Mouse (Mus musculus) naive thymus-derived CD4-positive, alpha-beta T cell, adult 2 months (primary cell): ENCODE results near the gene Pde4d.

ENCODE experiments used
- DNase-seq: peaks from one replicate; pipeline ENCODE4 v3.0.0-alpha.2; 2011; ENCODE audit warnings: low read depth

Pde4d gene

DNA sequence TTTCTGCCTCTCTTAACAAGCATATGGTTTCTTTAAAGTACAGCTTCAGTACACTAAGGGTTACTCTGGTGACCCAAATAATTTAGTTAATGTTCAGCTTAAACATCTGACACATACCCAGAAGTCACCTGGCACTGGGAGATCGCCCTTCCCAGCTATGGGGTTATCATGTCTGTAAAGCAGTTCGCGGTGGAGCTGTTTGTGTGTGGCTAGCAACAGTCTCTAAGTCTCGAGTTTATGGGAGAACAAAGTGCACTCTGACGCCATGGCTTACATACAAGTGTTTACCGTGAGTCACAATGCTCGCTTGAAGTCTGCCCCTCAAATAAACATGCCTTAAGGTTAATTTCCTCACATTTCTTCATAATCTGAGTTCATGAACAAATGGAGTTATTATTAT lies 1053.0 kb downstream of the Pde4d start:
- no peak for DNase-seq

DNA sequence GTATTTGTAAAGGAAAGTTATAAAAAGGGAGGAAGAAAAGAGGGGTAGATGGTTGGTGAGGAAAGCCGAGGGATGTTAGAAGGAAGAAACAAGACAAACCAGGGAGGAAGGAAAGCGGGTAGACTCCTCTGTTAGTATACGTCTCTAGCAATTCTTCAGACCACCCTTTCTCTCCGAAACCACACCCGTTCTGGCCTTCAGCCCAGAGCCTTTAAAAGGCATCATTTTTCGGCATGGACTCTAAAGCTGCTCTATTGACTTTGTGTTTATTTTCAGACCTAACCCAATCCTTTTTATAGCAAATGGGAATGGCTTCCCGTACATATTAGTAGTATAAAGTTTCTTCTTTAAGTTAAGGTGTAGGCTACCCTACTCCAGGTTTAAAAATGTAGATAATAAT lies 1057.0 kb downstream of the Pde4d start:
- no peak for DNase-seq

DNA sequence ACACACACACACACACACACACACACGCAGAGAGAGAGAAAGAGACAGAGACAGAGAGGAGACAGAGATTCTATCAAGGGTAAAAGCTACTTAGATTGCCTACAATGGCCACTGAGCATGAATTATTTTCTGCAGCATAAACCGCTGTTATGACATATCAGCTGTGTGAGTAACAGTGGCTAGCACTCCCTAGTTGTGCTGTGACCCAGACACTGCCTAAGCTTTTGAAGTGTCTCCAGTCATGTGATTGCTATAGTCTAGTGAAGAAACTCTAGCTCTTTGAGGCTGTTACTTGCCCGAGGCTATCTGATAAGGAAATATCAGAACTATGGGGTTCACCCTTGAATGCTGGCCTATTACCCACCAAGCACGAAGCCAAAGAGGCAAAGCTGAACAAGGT lies 1058.7 kb downstream of the Pde4d start:
- no peak for DNase-seq

DNA sequence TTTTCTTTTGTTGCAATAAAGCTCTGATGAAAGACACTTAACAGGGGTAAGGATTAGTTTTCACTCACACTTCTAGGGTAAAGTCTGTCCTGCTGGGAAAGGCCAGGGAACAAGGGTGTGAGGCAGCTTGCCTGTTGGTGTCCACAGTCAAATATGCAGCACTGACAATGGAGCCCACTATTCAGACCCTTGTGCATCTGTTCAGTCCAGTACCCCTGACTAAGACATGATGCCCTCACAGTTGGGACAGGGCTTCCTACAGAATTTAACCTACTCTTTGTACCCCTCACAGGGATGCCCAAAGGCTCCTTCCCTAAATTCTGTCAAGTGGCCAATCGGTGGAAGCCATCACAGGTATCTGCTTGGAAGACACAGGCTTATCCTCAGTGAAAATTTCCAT lies 1068.4 kb downstream of the Pde4d start:
- DNase-seq = no peak

DNA sequence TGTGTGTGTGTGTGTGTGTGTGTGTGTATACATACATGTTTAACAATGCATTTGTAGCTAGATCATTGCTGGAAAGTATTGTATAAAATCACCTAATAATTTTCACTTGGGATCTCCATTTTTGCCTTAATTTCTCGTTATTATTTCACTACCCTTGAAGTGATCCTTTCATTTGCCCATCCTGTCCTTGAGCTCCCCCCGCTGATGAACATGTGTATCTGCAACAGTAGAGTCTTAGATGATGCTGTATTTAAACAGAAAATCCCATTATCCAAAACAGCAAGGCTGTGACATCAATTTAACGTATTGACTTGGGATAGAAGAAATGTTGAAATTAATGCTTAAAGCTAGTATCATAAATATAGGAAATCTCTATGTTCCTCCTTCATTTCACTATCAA lies 1069.7 kb downstream of the Pde4d start:
- peak; percentile 35 for DNase-seq

DNA sequence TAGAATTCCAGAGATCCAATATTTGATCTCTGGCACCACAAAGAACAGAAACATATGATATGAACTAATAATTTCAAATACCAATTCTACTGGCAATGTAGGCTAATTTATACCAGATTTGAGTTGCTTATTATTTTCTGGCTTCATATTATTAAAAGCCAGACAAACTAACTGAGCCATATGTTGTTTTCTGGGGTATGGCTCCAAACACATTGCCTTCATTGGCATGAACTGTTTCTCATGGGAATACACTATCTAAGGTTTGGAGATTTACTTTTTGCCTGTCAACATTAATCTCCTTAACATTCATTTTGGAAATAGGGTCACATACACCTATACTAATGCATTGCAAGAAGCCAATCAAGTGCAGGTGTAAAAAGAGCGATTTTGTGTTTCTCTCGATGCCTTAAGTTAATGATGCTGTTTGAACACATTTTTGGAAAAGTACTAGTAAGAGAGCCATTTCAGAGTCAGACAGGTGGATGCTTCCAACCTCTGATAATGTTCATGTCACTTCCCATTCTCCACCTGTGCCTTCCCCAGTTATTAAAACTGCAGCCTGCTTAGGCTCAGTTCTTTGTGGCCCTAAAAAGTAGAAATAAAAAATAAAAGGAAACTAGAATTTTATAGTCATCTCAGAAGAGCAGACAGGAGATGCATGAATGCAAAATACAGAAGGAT lies 1070.4 kb downstream of the Pde4d start:
- DNase-seq = no peak

DNA sequence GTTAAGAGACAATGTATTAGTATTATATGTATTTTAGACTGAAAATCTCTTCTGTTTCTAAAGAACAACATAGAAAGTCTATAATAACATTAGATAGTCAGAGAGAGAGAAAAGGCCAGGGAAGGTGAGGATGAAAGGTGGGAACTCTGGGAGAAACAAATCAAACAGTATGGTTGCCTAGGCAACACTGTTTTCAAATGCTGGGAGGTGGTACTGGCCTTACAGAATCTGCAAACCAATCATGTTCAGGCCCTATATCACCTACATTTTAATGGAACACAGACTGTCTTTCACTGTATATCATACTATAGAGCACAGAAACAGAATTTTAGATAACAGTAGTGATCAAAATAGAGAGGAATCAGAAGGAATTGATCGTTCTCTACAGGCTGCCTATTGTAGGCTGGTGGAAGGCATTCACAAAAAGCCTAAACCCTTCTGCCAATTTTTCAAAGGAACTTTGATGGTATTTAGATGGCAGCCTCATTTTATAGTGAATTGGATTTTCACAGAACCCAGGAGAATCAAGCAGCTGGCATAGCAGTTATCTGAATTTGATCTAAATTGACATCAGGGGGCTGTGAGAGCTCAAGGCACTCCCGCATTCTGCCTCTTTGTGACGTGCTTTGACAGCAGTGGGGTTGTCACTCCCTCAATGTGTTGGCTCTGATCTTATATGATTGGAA lies 1084.2 kb downstream of the Pde4d start:
- DNase-seq = no peak

DNA sequence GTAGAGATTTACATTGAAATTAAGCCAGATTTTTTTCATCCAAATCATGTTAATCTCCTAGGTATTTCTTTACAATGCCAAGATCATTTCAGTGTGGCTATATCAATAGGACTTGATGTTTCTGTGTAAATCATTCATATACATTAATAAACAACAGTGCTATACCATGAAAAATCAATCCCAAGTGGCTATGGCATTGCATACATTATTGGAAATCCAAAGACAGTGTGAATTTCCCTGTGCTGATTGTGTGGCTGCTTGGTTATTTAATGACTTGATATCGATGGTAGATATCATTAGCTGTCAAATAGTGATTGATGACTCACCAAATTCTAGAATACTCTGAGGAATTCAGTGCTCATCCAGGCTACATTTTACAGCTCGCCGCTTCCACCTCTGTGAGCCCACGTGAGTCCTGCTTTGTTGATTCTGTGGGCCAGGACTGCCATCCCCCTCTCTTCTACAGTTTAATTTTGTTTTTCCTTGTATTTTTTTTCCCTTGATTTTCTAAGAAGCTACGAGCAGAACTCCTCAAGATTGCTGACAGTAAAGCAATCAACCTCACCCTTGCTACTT lies 1085.0 kb downstream of the Pde4d start:
- no peak for DNase-seq

DNA sequence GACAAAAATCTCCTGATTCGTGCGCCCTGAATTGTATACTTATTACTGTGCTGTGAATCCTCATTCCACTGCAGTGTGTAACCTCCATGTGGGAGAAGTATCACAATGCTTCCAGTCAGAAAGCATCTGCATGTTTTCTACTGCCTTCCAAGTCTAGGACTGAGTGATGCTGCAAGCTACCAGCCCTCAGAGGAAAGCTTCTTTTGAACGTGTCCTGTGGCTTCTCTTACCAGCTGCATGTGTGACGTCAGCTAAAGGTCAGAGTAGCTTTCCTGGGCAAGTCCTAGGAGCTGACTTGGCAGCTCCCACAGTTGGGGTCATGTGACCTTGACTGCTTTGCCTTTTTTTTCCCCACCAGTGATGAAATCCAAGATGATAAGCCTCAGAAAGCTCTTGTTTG lies 1086.9 kb downstream of the Pde4d start:
- DNase-seq = no peak

DNA sequence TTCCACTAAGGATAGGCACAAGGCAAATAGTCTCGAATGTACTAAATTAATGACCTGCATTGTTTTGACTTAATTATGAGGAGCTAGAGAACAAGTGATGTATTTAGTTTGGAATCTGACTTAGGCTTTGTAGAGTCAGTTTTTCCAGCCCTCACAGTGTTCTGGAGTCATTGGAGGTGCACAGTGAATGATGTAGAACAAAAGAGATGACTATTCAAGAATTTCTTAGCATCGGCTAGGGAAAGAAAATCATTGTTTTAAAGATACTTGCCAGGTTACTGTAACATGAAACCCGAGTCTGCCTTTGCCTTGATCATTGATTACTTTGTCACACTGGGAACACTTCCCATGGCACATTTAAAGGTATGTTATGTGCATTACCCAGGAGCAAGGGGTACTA lies 1089.6 kb downstream of the Pde4d start:
- no peak for DNase-seq

DNA sequence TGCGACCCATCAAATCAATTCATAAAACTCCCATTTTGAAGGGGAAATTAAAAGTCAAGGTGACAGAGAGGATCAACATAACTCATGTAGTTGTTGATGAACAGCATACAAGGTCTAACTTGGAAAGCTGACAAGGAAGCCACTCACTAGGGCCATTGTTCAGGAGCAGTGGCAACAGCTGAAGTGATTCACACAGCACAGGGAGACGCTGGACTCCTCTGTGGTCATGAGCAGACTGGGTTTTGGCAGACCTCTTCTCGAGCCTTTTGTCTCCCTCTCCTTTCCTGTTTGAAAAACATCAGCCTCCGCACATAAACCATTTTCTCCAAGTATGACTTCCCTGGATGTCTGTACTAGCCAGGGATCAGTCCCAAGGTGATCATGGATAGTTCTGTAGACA lies 1094.9 kb downstream of the Pde4d start:
- DNase-seq = no peak

DNA sequence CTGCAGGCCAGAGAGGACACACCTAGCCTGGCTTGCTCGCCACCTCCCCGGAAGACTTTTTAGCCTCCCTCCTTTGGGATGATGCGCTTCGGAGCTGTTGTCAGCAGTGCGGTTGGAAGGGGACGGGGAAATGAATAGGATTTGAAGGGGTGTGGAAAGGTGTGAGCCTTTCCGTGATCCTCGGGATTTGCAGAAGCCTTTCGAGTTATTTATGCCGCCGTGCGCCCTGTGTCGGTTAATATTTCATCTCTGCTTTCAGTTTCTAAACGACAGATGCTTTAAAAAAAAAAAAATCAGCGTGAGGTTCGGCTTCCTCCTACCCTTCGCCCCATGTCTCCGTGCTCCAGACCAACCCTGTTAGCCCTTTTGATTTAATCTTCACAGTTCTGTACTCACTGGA lies 1096.6 kb downstream of the Pde4d start:
- peak; percentile 53 for DNase-seq

DNA sequence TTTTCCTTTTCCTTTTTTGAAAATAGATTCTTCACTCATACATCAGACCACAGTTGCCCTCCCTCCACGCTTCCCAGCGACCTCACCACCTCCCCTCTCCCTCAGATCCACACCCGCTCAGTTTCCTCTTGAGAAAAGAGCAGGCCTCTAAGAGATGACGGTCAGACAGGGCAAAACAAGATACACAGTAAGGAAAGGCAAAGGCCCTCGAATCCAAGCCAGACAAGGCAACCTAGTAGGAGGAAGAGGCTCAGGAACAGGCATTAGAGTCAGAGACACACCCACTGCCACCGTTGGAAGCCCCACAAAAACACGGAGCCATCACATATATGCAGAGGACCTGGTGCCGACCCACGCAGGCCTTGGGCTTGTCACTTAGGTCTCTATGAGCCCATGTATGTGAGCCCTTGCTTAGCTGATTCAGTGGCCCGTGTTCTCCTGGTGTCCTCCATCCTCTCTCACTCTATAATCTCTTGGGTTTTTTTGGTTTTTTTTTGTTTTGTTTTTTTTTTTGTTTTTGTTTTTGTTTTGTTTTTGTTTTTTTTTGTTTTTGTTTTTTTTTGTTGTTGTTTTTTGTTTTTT lies 1097.3 kb downstream of the Pde4d start:
- DNase-seq = peak; percentile 34

DNA sequence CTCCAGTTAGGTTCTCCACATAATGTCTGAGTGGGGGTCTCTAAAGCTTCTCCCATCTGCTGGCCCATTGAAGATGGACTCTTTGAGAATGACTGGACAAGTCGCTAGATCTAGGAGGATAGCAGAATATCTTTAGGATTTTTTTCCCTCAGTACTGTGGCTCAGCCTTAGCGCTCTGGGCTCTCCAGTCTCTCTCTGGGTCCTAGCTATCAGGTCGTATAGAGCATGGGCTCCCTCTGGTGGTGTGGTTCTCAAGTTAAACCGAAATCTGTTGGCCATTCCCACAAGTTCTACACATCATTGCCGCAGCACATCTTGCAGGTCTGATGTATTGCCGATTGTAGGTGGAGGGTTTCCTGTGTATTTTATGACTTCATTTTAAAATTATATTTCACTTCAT lies 1098.0 kb downstream of the Pde4d start:
- peak; percentile 88 for DNase-seq

DNA sequence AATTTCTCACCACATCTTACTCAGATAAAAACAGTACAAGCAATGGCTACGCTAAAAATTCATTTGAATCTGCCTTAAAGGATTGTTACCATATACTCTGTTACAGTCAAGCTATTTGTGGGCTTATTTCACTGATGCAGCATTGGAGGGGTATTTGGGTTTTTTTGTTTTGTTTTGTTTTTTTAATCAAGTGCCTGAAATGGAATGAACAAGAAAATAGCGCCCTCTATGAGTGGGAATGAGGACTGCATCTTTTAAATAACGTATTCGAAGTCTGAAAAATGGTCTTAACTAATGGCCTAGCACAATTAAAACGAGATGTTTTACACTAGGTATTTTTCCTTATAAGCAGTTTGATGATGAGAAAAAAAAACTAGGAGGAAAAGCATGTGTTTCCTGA lies 1098.5 kb downstream of the Pde4d start:
- DNase-seq = peak; percentile 60

DNA sequence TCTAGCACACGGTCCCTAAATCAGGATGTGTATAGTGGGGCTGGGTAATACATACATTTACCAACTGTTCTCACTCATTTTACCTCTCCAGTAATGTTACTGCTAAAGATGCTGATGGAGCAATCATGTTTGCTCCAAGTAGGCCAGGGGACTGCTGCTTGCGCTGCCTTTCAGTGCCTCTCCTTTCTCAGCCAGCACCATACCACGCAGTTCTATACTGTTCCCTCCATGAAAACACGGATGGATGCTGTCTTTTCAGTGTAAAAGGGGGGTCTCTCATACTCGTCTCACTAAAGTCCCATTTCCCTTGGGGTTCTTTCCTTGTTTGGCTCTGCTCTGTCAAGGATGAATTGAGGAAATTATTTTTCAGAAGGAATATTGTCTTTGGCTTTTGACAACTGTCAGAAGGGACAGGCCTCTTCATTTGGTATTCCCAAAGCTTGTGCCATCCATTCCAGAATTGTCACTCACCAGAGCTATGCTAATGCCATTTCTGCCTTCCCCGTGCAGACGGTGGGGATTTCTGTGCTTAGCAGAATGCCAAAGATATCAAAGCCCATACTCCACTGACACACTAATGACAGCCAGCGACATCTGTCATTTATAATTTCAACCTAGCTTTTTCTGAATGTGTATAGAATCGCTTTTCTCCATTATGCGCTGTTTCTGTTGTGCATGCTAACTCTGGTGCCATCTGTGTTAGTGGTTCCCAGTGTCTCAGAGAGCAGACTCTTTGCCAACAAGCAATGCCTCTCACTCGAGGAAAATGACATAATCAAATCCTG lies 1099.2 kb downstream of the Pde4d start:
- no peak for DNase-seq

DNA sequence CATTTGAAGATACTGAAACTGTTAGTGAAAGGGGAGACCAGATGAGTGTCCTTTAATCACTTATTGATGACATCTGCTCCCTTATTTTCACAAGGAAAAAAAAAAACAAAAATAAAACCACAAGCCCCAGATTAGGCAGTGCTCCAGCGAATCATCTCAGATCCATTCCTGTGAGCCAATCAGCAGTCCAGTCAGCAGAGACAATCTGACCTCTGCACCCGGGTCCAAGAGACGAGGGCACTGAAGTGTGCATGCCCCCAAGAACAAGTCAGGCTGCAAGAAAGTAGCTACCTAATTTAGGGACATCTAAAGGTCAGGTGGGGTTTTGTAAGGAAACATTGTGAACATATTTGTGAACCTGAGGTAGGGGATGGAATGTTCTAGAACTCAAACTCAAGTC lies 1102.1 kb downstream of the Pde4d start:
- DNase-seq = no peak

DNA sequence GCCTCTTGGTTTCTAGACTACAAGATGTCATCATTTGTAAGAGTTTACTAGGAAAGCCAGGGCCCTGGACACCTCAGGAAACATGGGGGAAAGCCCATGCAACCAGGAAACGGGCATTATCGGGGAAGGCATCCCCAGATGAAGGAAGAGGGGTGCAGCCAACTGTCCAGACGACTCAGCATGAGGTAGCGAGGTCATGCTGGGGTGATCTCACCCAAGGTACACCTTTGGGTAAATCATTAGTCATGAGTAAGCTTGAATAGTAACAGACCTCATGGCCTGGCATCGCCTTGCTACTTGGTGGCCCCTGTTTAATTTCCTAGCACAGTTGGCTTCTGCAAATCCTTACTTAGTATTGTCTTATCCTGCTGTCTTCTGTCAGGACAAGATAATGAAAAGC lies 1105.8 kb downstream of the Pde4d start:
- no peak for DNase-seq

DNA sequence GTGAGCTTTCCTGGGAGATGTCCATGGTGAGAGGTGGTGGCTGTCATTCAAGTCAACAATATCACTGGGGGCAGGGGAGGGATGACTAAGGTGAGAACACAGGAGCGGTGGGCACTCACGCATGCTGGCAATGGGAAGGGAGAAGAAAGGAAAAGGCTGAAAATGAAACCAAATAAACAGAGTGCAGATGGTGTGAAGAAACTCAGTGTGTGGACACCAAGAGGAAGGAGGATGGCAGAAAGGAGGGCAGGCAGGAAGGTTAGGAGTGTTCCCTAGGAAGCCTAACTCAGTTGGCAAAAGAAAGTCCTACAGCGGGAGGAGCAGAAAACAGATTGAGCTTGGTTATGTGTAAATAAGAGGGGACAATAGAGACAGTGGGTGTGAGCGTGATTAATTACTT lies 1107.1 kb downstream of the Pde4d start:
- no peak for DNase-seq

DNA sequence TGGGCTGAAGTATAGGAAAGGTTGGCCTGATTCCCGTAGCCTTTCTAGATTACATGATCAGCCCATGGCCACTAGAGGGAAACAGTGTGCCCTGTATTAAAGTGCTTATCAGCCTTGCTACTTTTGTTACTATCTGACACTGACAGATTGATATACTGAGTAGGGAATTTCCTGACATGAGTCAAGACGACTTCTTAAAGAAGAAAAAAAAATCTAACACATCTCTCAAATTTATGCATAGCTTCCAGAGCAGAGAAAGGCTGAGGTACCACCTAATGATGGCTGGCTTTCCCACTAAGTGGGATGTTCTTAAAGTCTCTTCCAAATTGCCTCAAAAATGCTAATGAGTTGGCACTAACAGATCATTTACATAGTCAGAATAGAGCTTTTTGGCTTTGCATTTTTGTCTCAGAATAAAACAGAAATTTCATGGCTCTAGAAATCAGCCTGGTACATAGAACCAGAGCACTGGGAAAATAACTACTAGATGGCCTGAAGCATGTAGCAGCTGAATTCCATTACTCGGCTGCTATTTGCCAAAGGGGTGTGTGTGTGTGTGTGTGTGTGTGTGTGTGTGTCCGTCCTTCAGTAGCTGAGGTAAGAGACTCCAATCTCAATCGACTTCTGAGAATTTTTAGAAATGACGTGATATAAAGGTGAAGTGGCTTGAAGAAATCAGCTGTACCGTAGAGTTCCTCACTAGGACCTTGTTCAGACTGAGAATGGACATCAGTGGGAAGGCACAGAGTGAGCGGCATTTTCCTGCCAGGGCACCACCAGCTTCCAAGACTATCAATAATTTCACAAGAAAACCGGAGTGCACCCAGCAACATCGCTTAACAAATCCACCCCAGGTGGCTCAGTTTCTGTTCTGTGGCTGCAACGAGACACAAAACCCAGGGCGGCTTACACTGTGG lies 1108.9 kb downstream of the Pde4d start:
- peak; percentile 35 for DNase-seq

DNA sequence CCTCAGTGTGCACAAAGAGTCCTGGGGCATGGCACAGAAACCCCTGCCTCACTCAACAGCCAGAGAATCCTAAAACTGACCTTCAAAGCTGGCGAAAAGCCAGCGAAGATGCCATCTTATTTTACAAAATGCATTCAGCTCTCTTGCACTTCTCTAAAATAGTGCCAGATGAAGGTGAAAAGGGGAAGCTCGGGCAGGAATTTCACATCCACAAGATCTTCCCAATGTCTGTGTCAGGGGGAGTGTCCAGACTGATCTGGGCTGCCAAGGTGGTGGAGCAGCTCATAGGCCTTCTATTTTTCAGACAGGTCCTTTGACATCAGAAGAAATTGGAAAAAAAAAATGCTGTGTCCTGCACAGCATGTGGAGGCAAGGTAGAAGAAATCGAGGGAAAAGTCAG lies 1110.5 kb downstream of the Pde4d start:
- no peak for DNase-seq
